Mouse (Mus musculus) heart, embryonic 14.5 days (tissue): ENCODE results near the gene Gimap1. TPM values are rescaled to one million over a fixed set of nuclear protein-coding genes. Genes with fewer than 3 reads are reported as not detected.
A peak's percentile ranks its signal among the peaks of the same experiment; 100 is the strongest.

Source experiments
- ATAC-seq: fragments of 200-750 bp; cut with Nextera tagmentation; 2 replicates; pipeline ENCODE4 v1.8.0; 2017; ENCODE audit warnings: low read depth, moderate TSS enrichment; ENCODE audit not compliant: insufficient number of reproducible peaks, insufficient read depth, low FRiP score
- H3K27ac ChIP-seq, 2 experiments: fragments of 200-500 bp in 1 of 2; fragments of 300-500 bp in 1 of 2; sonication (generic) in 1 of 2; replicated peaks in 1 of 2; 2 replicates each; pipeline ENCODE4 v1.5.1; 2012 to 2014; ENCODE audit warnings: low read depth in 2 of 2, low read length in 2 of 2, control low read depth in 1 of 2, mild to moderate bottlenecking in 1 of 2, mixed read lengths in 1 of 2; ENCODE audit not compliant: control insufficient read depth in 1 of 2, insufficient read depth in 1 of 2
- H3K27me3 ChIP-seq: fragments of 300-500 bp; sonication (generic); 2 replicates; pipeline ENCODE4 v1.6.1; 2014; ENCODE audit warnings: mild to moderate bottlenecking, low read length, control low read depth; ENCODE audit not compliant: control insufficient read depth, insufficient read depth
- H3K36me3 ChIP-seq: fragments of 300-500 bp; sonication (generic); 2 replicates; pipeline ENCODE4 v1.6.1; 2014; ENCODE audit warnings: mild to moderate bottlenecking, control low read depth, low read length, mixed read lengths; ENCODE audit not compliant: control insufficient read depth, insufficient read depth
- H3K4me1 ChIP-seq, 2 experiments: fragments of 200-500 bp in 1 of 2; fragments of 300-500 bp in 1 of 2; sonication (generic) in 1 of 2; 2 replicates each; pipeline ENCODE4 v1.6.1; 2012 to 2014; ENCODE audit warnings: low read length in 2 of 2, control low read depth in 1 of 2, mixed read lengths in 1 of 2; ENCODE audit not compliant: control insufficient read depth in 2 of 2, insufficient read depth in 2 of 2
- H3K4me2 ChIP-seq: fragments of 300-500 bp; sonication (generic); 2 replicates; pipeline ENCODE4 v1.6.1; 2014; ENCODE audit warnings: mild to moderate bottlenecking, low read length
- H3K4me3 ChIP-seq, 2 experiments: fragments of 200-500 bp in 1 of 2; fragments of 300-500 bp in 1 of 2; sonication (generic) in 1 of 2; 2 replicates each; pipeline ENCODE4 v1.5.1; 2012 to 2014; ENCODE audit warnings: low read length in 2 of 2, mild to moderate bottlenecking in 2 of 2, control low read depth in 1 of 2, low read depth in 1 of 2, moderate library complexity in 1 of 2; ENCODE audit not compliant: control insufficient read depth in 1 of 2, insufficient read depth in 1 of 2
- H3K9ac ChIP-seq: fragments of 300-500 bp; sonication (generic); 2 replicates; pipeline ENCODE4 v1.6.1; 2014; ENCODE audit warnings: mild to moderate bottlenecking, low read length
- H3K9me3 ChIP-seq: fragments of 300-500 bp; sonication (generic); 2 replicates; pipeline ENCODE4 v1.6.1; 2016; ENCODE audit warnings: low read length, control low read depth; ENCODE audit not compliant: control insufficient read depth
- WGBS: fragments of 180-500 bp; shearing (Covaris S2); extraction: QIAGEN DNeasy Blood & Tissue Kit; methylation state at CpG from one replicate; pipeline ENCODE4 v1.1.7; 2014; 5-methylcytosine and 5-hydroxymethylcytosine counted together
- polyA plus RNA-seq: library from polyadenylated mRNA; unstranded; fragments of >200 nt; fragmentation: Nextera tagmentation; extraction: Ambion mirVana; gene quantifications from 2 replicates; pipeline ENCODE4 v1.2.1, GENCODE M21; 2014

The Gimap1 gene
- polyA plus RNA-seq, 1 experiment from 2014 or later, result 27.5 TPM

GRCm38 (mm10) chr6:48747091-48747966 is 8.5 kb downstream of the Gimap1 start:
- Histone ChIP-seq H3K4me1 (peaks cover 0 to 4% of the 10 kb centered on the region in 2 experiments; a peak in 1 of 4 replicates), H3K27me3 (peaks cover 18% of the 10 kb centered on the region), H3K4me3 (peak overlapping the region; percentile 9 to 12; a peak in 1 of 4 replicates), H3K9ac (peak overlapping the region; percentile 61; the same call in 1 of the 2 replicates), H3K36me3 (no peaks in the 10 kb centered on the region), H3K27ac (peak overlapping the region; percentile 47 to 80; a peak in 3 of 4 replicates), H3K4me2 (peak overlapping the region; percentile 56), H3K9me3 (no peaks in the 10 kb centered on the region)
- no peak for ATAC-seq
- 50% methylated on average over 7 of the region's 7 CpGs for WGBS

DNA sequence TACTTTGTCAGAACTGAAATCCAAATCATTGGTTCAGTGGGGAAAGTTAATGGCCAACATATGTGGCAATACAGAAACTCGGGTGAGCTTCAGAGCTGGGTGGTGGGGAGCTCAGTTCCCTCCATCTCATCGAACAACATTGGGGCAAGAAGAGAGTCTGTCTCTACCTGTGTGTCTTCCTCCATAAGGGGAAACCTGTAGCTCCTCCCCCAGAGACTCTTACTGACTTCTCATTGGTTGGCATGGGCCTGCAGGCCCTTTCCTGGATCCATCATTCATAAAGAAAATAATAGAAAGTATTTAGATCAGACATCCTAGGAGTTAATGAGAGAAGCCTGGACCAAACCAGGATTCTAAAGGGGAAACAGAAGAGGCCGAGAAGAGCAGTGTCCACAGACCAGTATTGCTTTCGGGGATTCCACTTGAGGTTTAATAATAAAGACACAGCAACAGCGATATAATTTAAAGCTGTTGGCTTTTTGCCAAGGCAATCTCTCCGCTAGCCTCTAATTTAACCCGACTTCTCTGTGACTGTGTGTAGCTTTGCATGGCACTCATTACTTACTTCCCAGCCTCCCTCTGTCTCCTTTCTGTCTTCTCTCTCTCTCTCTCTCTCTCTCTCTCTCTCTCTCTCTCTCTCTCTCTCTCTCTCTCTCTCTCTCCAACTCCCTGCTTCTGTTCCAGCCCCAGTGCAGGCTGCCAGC is 24.9 kb downstream of the Gimap1 start:
- no peaks in the 10 kb centered on the region for H3K27me3 ChIP-seq
- ATAC-seq, result no peak
- H3K9me3 ChIP-seq, result no peaks in the 10 kb centered on the region
- H3K9ac ChIP-seq, result no peak overlapping the region
- no peaks in the 10 kb centered on the region for H3K4me1 ChIP-seq
- WGBS, result 79% methylated on average over 7 of the region's 7 CpGs
- no peak overlapping the region for H3K4me3 ChIP-seq
- no peak overlapping the region for H3K4me2 ChIP-seq
- H3K27ac ChIP-seq, result no peak overlapping the region
- no peaks in the 10 kb centered on the region for H3K36me3 ChIP-seq

- Histone ChIP-seq H3K9ac (no peak overlapping the region), H3K4me2 (no peak overlapping the region), H3K27ac (no peak overlapping the region), H3K27me3 (no peaks in the 10 kb centered on the region), H3K4me3 (no peak overlapping the region), H3K9me3 (no peaks in the 10 kb centered on the region), H3K4me1 (no peaks in the 10 kb centered on the region), H3K36me3 (no peaks in the 10 kb centered on the region)
- no peak for ATAC-seq
- 88% methylated on average over 10 of the region's 10 CpGs for WGBS
Observed at GRCm38 (mm10) chr6:48764496-48764895, 25.6 kb downstream of the Gimap1 start.

GRCm38 (mm10) chr6:48768178-48768869 is 29.5 kb downstream of the Gimap1 start:
- H3K36me3 ChIP-seq, result no peaks in the 10 kb centered on the region
- no peak overlapping the region for H3K4me3 ChIP-seq
- WGBS, result 75% methylated on average over 9 of the region's 9 CpGs
- no peaks in the 10 kb centered on the region for H3K4me1 ChIP-seq
- no peak overlapping the region for H3K4me2 ChIP-seq
- H3K27ac ChIP-seq, result no peak overlapping the region
- H3K9ac ChIP-seq, result no peak overlapping the region
- H3K9me3 ChIP-seq, result no peaks in the 10 kb centered on the region
- ATAC-seq, result no peak
- H3K27me3 ChIP-seq, result no peaks in the 10 kb centered on the region

- H3K4me3 ChIP-seq, result no peak overlapping the region
- ATAC-seq, result no peak
- no peak overlapping the region for H3K4me2 ChIP-seq
- H3K9ac ChIP-seq, result no peak overlapping the region
- H3K27me3 ChIP-seq, result no peaks in the 10 kb centered on the region
- H3K9me3 ChIP-seq, result no peaks in the 10 kb centered on the region
- no peaks in the 10 kb centered on the region for H3K36me3 ChIP-seq
- no peaks in the 10 kb centered on the region for H3K4me1 ChIP-seq
- H3K27ac ChIP-seq, result no peak overlapping the region
- WGBS, result 74% methylated on average over 3 of the region's 3 CpGs
Observed at GRCm38 (mm10) chr6:48768933-48769332, 30.1 kb downstream of the Gimap1 start.

- H3K27me3 ChIP-seq, result no peaks in the 10 kb centered on the region
- no peak within 1 kb of the TSS for H3K27ac ChIP-seq
- no peak within 1 kb of the TSS for H3K4me3 ChIP-seq
- H3K4me2 ChIP-seq, result no peak within 1 kb of the TSS
- no peak within 1 kb of the TSS for H3K9ac ChIP-seq
- no peaks in the 10 kb centered on the region for H3K4me1 ChIP-seq
- ATAC-seq, result no peak
- no peaks in the 10 kb centered on the region for H3K9me3 ChIP-seq
- WGBS, result 76% methylated on average over 3 of the region's 3 CpGs
- no peaks in the 10 kb centered on the region for H3K36me3 ChIP-seq
Observed at GRCm38 (mm10) chr6:48770696-48771095, 31.8 kb downstream of the Gimap1 start, which contains the start of gene Gimap3. Gene Gimap3 (minus strand): TSS chr6:48770851.

DNA sequence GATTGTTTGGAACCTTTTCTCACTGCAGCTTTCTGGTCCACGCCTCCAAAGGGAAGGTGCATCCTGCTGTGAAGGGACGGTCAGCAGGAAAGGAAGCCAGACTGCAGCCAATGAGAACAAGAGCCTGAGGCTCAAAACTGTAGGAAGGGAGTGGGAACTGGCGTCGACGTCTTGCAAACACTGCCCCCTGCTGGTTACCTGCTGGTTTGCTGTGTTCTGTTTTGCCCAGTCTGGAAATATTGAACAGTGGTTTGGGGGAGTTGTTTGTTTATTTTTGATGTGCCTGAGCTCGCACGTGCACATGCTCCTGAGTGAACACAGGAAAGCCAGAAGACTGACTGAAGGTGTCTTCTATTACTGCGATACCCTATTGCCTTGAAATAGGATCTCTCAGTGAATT is 33.2 kb downstream of the Gimap1 start:
- Histone ChIP-seq H3K27me3 (no peaks in the 10 kb centered on the region), H3K9me3 (no peaks in the 10 kb centered on the region), H3K4me2 (no peak overlapping the region), H3K4me1 (no peaks in the 10 kb centered on the region), H3K9ac (no peak overlapping the region), H3K36me3 (no peaks in the 10 kb centered on the region), H3K27ac (no peak overlapping the region), H3K4me3 (no peak overlapping the region)
- 9% methylated on average over 8 of the region's 8 CpGs for WGBS
- ATAC-seq, result no peak; the same call in 1 of the 2 replicates
